Mouse (Mus musculus) urinary bladder, postnatal 4 days (tissue): ENCODE measurements around the gene Tmem185b.
A peak's percentile ranks its signal among the peaks of the same experiment; 100 is the strongest.

ENCODE experiments used
- DNase-seq, 2 experiments: peaks; one replicate each; pipeline ENCODE4 v3.0.0; 2021 to 2022; ENCODE audit warnings: low spot score in 2 of 2

Tmem185b gene

GRCm38 (mm10) chr1:119503181-119503580 lies 22.8 kb upstream of the Tmem185b start:
- no peak for DNase-seq

GRCm38 (mm10) chr1:119503808-119504207 lies 22.2 kb upstream of the Tmem185b start:
- DNase-seq = no peak

- DNase-seq = peak; percentile 96
These were observed 21.5 kb upstream of the Tmem185b start, which contains the start of gene Ralb for GRCm38 (mm10) chr1:119504260-119505062. TSS of gene Ralb (minus strand) at chr1:119504794.

- DNase-seq = no peak
These were observed 20.0 kb upstream of the Tmem185b start for GRCm38 (mm10) chr1:119505951-119506350.

- DNase-seq = no peak
These were observed 17.4 kb upstream of the Tmem185b start for GRCm38 (mm10) chr1:119508548-119508947.

- DNase-seq = no peak
These were observed 16.5 kb upstream of the Tmem185b start for GRCm38 (mm10) chr1:119509474-119509873.

GRCm38 (mm10) chr1:119510409-119510808 lies 15.6 kb upstream of the Tmem185b start:
- no peak for DNase-seq

GRCm38 (mm10) chr1:119510857-119511256 lies 15.1 kb upstream of the Tmem185b start:
- no peak for DNase-seq

GRCm38 (mm10) chr1:119518060-119518459 lies 7.9 kb upstream of the Tmem185b start:
- DNase-seq = no peak

- no peak for DNase-seq
These were observed 7.2 kb upstream of the Tmem185b start for GRCm38 (mm10) chr1:119518786-119519185.

GRCm38 (mm10) chr1:119519286-119519685 lies 6.7 kb upstream of the Tmem185b start:
- no peak for DNase-seq

GRCm38 (mm10) chr1:119521029-119521428 lies 4.9 kb upstream of the Tmem185b start:
- no peak for DNase-seq

- DNase-seq = no peak
These were observed 4.3 kb upstream of the Tmem185b start for GRCm38 (mm10) chr1:119521681-119522080.

- DNase-seq = no peak
These were observed 3.2 kb upstream of the Tmem185b start for GRCm38 (mm10) chr1:119522726-119523125.

- no peak for DNase-seq
These were observed 2.6 kb upstream of the Tmem185b start for GRCm38 (mm10) chr1:119523369-119523768.

- no peak for DNase-seq
These were observed 2.1 kb upstream of the Tmem185b start for GRCm38 (mm10) chr1:119523826-119524225.

- peak in 1 of 2 experiments; percentile 38 for DNase-seq
These were observed 936 bp upstream of the Tmem185b start for GRCm38 (mm10) chr1:119525004-119525444.

GRCm38 (mm10) chr1:119530941-119531340 lies 5.0 kb downstream of the Tmem185b start:
- no peak for DNase-seq

GRCm38 (mm10) chr1:119532165-119532564 lies 6.2 kb downstream of the Tmem185b start:
- DNase-seq = no peak

GRCm38 (mm10) chr1:119533093-119533805 lies 7.3 kb downstream of the Tmem185b start:
- DNase-seq = no peak

- no peak for DNase-seq
These were observed 8.4 kb downstream of the Tmem185b start for GRCm38 (mm10) chr1:119534341-119534740.

- no peak for DNase-seq
These were observed 10.2 kb downstream of the Tmem185b start for GRCm38 (mm10) chr1:119536122-119536521.

GRCm38 (mm10) chr1:119537651-119538050 lies 11.7 kb downstream of the Tmem185b start:
- DNase-seq = no peak
